Mouse (Mus musculus): ENCODE results near the gene Sox5. TPM values are rescaled to one million over a fixed set of nuclear protein-coding genes. Genes with fewer than 3 reads are reported as not detected.
A peak's percentile ranks its signal among the peaks of the same experiment; 100 is the strongest.

Sox5 gene
- polyA plus RNA-seq, 1 experiment from 2014 or later = 17.2 TPM

GRCm38 (mm10) chr6:144621089-144621769 lies 160.5 kb downstream of the Sox5 start:
- peak; percentile 95 for ATAC-seq (replicated peaks; ENCODE audit: low FRiP score, low TSS enrichment, low read depth)
- Histone ChIP-seq H3K4me3 (ENCODE audit: low read depth, low read length) (no peak overlapping the region), H3K27ac (ENCODE audit: low read depth) (peak overlapping the region; percentile 52; the same call in 1 of the 2 replicates), H3K9ac (ENCODE audit: low read length) (no peak overlapping the region), H3K4me2 (ENCODE audit: low read length) (no peak overlapping the region; the same call in 1 of the 2 replicates), H3K27me3 (replicated peaks; ENCODE audit: control insufficient read depth, insufficient read depth, low read length) (no peaks in the 10 kb centered on the region), H3K36me3 (ENCODE audit: control insufficient read depth, insufficient read depth, low read length) (no peaks in the 10 kb centered on the region), H3K4me1 (replicated peaks; ENCODE audit: control insufficient read depth, insufficient read depth, low read length) (peaks cover 13% of the 10 kb centered on the region), H3K9me3 (ENCODE audit: control insufficient read depth, low read length) (no peaks in the 10 kb centered on the region)
- 7% methylated on average over 3 of the region's 3 CpGs for WGBS
- DNase-seq (ENCODE audit: low spot score) = peak; percentile 72

- no peaks in the 10 kb centered on the region for H3K9me3 ChIP-seq (ENCODE audit: control insufficient read depth, low read length)
- H3K4me1 ChIP-seq (replicated peaks; ENCODE audit: control insufficient read depth, insufficient read depth, low read length) = 0 out of 2 replicates have a peak, but pooled peaks cover 3% of the 10 kb centered on the region
- ATAC-seq (replicated peaks; ENCODE audit: low FRiP score, low TSS enrichment, low read depth) (no peak), DNase-seq (ENCODE audit: low spot score) (no peak)
- H3K27ac ChIP-seq (ENCODE audit: low read depth) = no peak overlapping the region
- no peak overlapping the region for H3K4me3 ChIP-seq (ENCODE audit: low read depth, low read length)
- no peak overlapping the region for H3K9ac ChIP-seq (ENCODE audit: low read length)
- H3K27me3 ChIP-seq (replicated peaks; ENCODE audit: control insufficient read depth, insufficient read depth, low read length) = no peaks in the 10 kb centered on the region
- H3K4me2 ChIP-seq (ENCODE audit: low read length) = no peak overlapping the region
- 22% methylated on average over 4 of the region's 4 CpGs for WGBS
- H3K36me3 ChIP-seq (ENCODE audit: control insufficient read depth, insufficient read depth, low read length) = no peaks in the 10 kb centered on the region
Observed at GRCm38 (mm10) chr6:144611383-144611791, 170.4 kb downstream of the Sox5 start.

GRCm38 (mm10) chr6:144610878-144611277 lies 170.9 kb downstream of the Sox5 start:
- H3K27ac ChIP-seq (ENCODE audit: low read depth) = no peak overlapping the region
- H3K9me3 ChIP-seq (ENCODE audit: control insufficient read depth, low read length) = no peaks in the 10 kb centered on the region
- H3K27me3 ChIP-seq (replicated peaks; ENCODE audit: control insufficient read depth, insufficient read depth, low read length) = no peaks in the 10 kb centered on the region
- DNase-seq (ENCODE audit: low spot score) = no peak
- 60% methylated on average over 8 of the region's 8 CpGs for WGBS
- no peaks in the 10 kb centered on the region for H3K36me3 ChIP-seq (ENCODE audit: control insufficient read depth, insufficient read depth, low read length)
- no peak overlapping the region for H3K4me3 ChIP-seq (ENCODE audit: low read depth, low read length)
- H3K4me1 ChIP-seq (replicated peaks; ENCODE audit: control insufficient read depth, insufficient read depth, low read length) = 0 out of 2 replicates have a peak, but pooled peaks cover 3% of the 10 kb centered on the region
- no peak overlapping the region for H3K4me2 ChIP-seq (ENCODE audit: low read length)
- H3K9ac ChIP-seq (ENCODE audit: low read length) = no peak overlapping the region
- ATAC-seq (replicated peaks; ENCODE audit: low FRiP score, low TSS enrichment, low read depth) = no peak

- H3K36me3 ChIP-seq (ENCODE audit: control insufficient read depth, insufficient read depth, low read length) = no peaks in the 10 kb centered on the region
- ATAC-seq (replicated peaks; ENCODE audit: low FRiP score, low TSS enrichment, low read depth) (no peak), DNase-seq (ENCODE audit: low spot score) (no peak)
- H3K9me3 ChIP-seq (ENCODE audit: control insufficient read depth, low read length) = peaks cover 3% of the 10 kb centered on the region; the same call in 1 of the 2 replicates
- H3K27me3 ChIP-seq (replicated peaks; ENCODE audit: control insufficient read depth, insufficient read depth, low read length) = 0 out of 2 replicates have a peak, but pooled peaks cover 4% of the 10 kb centered on the region
- no peak overlapping the region for H3K4me3 ChIP-seq (ENCODE audit: low read depth, low read length)
- H3K27ac ChIP-seq (ENCODE audit: low read depth) = no peak overlapping the region
- H3K9ac ChIP-seq (ENCODE audit: low read length) = no peak overlapping the region
- WGBS = 93% methylated on average over 4 of the region's 4 CpGs
- H3K4me2 ChIP-seq (ENCODE audit: low read length) = no peak overlapping the region
- H3K4me1 ChIP-seq (replicated peaks; ENCODE audit: control insufficient read depth, insufficient read depth, low read length) = peaks cover 7% of the 10 kb centered on the region; the same call in 1 of the 2 replicates
Observed at GRCm38 (mm10) chr6:144602883-144603282, 178.9 kb downstream of the Sox5 start.

GRCm38 (mm10) chr6:144600351-144600750 lies 181.4 kb downstream of the Sox5 start:
- DNase-seq (ENCODE audit: low spot score) = no peak
- no peaks in the 10 kb centered on the region for H3K36me3 ChIP-seq (ENCODE audit: control insufficient read depth, insufficient read depth, low read length)
- 0 out of 2 replicates have a peak, but pooled peaks cover 4% of the 10 kb centered on the region for H3K27me3 ChIP-seq (replicated peaks; ENCODE audit: control insufficient read depth, insufficient read depth, low read length)
- H3K9me3 ChIP-seq (ENCODE audit: control insufficient read depth, low read length) = peaks cover 3% of the 10 kb centered on the region; the same call in 1 of the 2 replicates
- H3K4me1 ChIP-seq (replicated peaks; ENCODE audit: control insufficient read depth, insufficient read depth, low read length) = peaks cover 14% of the 10 kb centered on the region
- ATAC-seq (replicated peaks; ENCODE audit: low FRiP score, low TSS enrichment, low read depth) = no peak
- no peak overlapping the region for H3K4me3 ChIP-seq (ENCODE audit: low read depth, low read length)
- no peak overlapping the region for H3K4me2 ChIP-seq (ENCODE audit: low read length)
- no peak overlapping the region for H3K9ac ChIP-seq (ENCODE audit: low read length)
- 78% methylated on average over 5 of the region's 5 CpGs for WGBS
- H3K27ac ChIP-seq (ENCODE audit: low read depth) = no peak overlapping the region

DNA sequence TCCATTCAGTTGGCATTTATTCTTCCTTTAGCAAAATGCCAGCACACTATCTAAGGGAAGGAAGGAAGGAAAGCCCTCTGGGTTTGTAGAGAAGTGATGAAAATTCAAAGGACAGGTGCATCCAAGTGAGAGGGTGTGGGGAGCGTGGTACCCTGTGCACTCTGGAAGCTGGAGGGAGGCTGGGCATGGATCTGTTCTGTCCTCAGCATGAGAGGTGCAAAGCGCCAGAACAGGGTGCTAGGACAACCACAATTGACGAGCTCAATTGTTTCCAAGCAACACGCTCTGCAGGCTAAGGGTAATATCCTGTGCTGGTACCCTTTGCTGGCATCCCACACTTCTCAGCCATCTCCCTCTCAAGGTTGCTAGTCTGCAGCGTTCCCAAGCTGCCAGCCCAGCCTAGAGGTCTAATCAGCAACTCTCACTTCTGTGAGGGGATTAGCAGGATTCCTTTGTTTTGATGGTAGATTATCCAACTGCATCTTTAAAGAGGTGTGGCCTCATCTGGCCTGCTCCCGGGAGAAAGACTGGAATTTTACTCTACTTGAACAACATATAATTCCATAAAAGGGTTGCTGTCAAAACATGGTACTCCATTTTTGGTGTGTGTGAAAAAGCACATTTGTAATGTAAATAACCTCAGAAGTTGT lies 183.3 kb downstream of the Sox5 start:
- ATAC-seq (replicated peaks; ENCODE audit: low FRiP score, low TSS enrichment, low read depth) (no peak), DNase-seq (ENCODE audit: low spot score) (no peak)
- Histone ChIP-seq H3K9me3 (ENCODE audit: control insufficient read depth, low read length) (peaks cover 3% of the 10 kb centered on the region; the same call in 1 of the 2 replicates), H3K4me3 (ENCODE audit: low read depth, low read length) (no peak overlapping the region), H3K27me3 (replicated peaks; ENCODE audit: control insufficient read depth, insufficient read depth, low read length) (0 out of 2 replicates have a peak, but pooled peaks cover 8% of the 10 kb centered on the region), H3K4me2 (ENCODE audit: low read length) (no peak overlapping the region), H3K9ac (ENCODE audit: low read length) (no peak overlapping the region), H3K36me3 (ENCODE audit: control insufficient read depth, insufficient read depth, low read length) (no peaks in the 10 kb centered on the region), H3K4me1 (replicated peaks; ENCODE audit: control insufficient read depth, insufficient read depth, low read length) (peaks cover 14% of the 10 kb centered on the region), H3K27ac (ENCODE audit: low read depth) (no peak overlapping the region)
- 55% methylated on average over 6 of the region's 6 CpGs for WGBS

GRCm38 (mm10) chr6:144596536-144597210 lies 185.1 kb downstream of the Sox5 start:
- WGBS = 24% methylated on average over 8 of the region's 8 CpGs
- no peak overlapping the region for H3K4me3 ChIP-seq (ENCODE audit: low read depth, low read length)
- ATAC-seq (replicated peaks; ENCODE audit: low FRiP score, low TSS enrichment, low read depth) (peak; percentile 83), DNase-seq (ENCODE audit: low spot score) (no peak)
- 0 out of 2 replicates have a peak, but pooled peaks cover 8% of the 10 kb centered on the region for H3K27me3 ChIP-seq (replicated peaks; ENCODE audit: control insufficient read depth, insufficient read depth, low read length)
- no peaks in the 10 kb centered on the region for H3K36me3 ChIP-seq (ENCODE audit: control insufficient read depth, insufficient read depth, low read length)
- no peak overlapping the region for H3K27ac ChIP-seq (ENCODE audit: low read depth)
- H3K9me3 ChIP-seq (ENCODE audit: control insufficient read depth, low read length) = no peaks in the 10 kb centered on the region
- no peak overlapping the region for H3K4me2 ChIP-seq (ENCODE audit: low read length)
- peaks cover 14% of the 10 kb centered on the region for H3K4me1 ChIP-seq (replicated peaks; ENCODE audit: control insufficient read depth, insufficient read depth, low read length)
- no peak overlapping the region for H3K9ac ChIP-seq (ENCODE audit: low read length)

GRCm38 (mm10) chr6:144584854-144585253 lies 196.9 kb downstream of the Sox5 start:
- Histone ChIP-seq H3K4me3 (ENCODE audit: low read depth, low read length) (no peak overlapping the region), H3K4me1 (replicated peaks; ENCODE audit: control insufficient read depth, insufficient read depth, low read length) (0 out of 2 replicates have a peak, but pooled peaks cover 3% of the 10 kb centered on the region), H3K27me3 (replicated peaks; ENCODE audit: control insufficient read depth, insufficient read depth, low read length) (no peaks in the 10 kb centered on the region), H3K9ac (ENCODE audit: low read length) (no peak overlapping the region), H3K36me3 (ENCODE audit: control insufficient read depth, insufficient read depth, low read length) (no peaks in the 10 kb centered on the region), H3K9me3 (ENCODE audit: control insufficient read depth, low read length) (no peaks in the 10 kb centered on the region), H3K27ac (ENCODE audit: low read depth) (no peak overlapping the region), H3K4me2 (ENCODE audit: low read length) (no peak overlapping the region)
- 30% methylated on average over 5 of the region's 5 CpGs for WGBS
- DNase-seq (ENCODE audit: low spot score) = no peak
- ATAC-seq (replicated peaks; ENCODE audit: low FRiP score, low TSS enrichment, low read depth) = no peak

All from intestine, embryonic 14.5 days (tissue).